Mouse (Mus musculus) left cerebral cortex, postnatal 36 days (tissue): ENCODE measurements around the gene Fancd2. TPM values are rescaled to one million over a fixed set of nuclear protein-coding genes. Genes with fewer than 3 reads are reported as not detected.

Experiments used
- DNase-seq, 2 experiments: peaks; one replicate each; pipeline ENCODE4 v3.0.0; 2021 to 2022; ENCODE audit warnings: low spot score in 2 of 2, mixed read lengths in 1 of 2
- intact Hi-C: fragments of 180-260 bp; cut with DNase I; formaldehyde crosslinking; loops from one replicate; pipeline ENCODE4 v1.15.1; 2025
- total RNA-seq, 2 experiments: library from RNA; stranded (reverse); gene quantifications; 2 replicates each; pipeline ENCODE4 v1.2.3; 2021

Gene Fancd2
- 1 to 10 TPM; 1.5 to 3.3 TPM for total RNA-seq

DNA sequence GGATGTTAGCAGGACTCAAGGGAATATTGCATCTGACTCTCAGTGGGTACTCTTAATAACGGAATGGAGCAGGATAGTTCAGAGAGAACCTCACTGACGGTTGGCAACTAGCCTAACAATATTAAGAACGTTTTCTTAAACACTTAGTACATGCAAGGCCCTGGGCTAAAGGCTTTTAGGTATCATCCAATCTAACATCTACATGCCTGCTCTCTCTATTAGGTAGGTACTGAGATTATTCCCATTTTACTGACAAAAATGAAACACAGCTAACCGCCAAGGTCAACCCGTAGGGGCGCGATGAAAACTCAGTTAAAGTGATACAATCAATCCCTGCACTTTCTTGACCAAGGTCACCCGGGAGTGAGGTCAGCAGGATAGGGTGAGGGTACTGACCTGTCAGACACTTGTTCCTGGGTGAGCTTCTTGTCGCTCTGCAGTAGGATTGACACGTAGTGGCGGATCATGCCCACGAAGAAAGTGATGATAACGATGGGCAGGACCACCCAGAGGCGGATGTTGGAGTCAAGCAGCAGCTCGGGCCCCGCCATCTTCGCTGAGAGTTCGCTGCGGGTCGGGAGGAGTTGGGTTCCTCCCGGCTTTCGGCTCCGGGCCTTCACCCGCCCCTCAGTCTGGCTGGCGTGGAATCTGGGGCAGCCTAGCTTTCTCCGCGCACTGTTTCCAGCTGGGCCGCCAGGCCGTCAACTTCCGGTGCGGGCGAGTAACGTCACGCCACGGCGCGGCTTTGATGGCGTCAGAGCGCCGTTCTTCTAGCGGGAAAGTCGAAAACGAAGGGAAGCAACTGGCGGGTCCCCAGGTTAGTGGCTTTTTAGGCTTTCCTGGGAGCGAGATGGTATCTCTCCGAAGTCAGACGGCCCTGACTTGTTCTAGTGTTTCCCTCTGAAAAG lies at the start of gene Fancd2, which contains the start of gene Emc3:
Gene Fancd2 (plus strand): TSS at position 751 of the 908 bp plus-strand sequence.
Gene Emc3 (minus strand): TSS at position 721 of the 908 bp plus-strand sequence.
- intact Hi-C loops, result loop anchor here (5.0 kb wide), 2 partner anchors 71 to 89 kb away; partner anchors contain the start of genes Brk1, Fancd2os and Jagn1
- DNase-seq, result peak; percentile 90 to 92

GRCm38 (mm10) chr6:113482477-113483099 lies 48.9 kb upstream of the Fancd2 start:
- intact Hi-C loops, result loop anchor here (2.0 to 5.0 kb wide), 2 partner anchors 18 to 40 kb away; partner anchors contain the start of genes Jagn1 and Prrt3
- DNase-seq, result peak in 1 of 2 experiments; percentile 59

GRCm38 (mm10) chr6:113483100-113483615 lies 48.3 kb upstream of the Fancd2 start, which contains the start of gene Creld1:
Gene Creld1 (plus strand): TSS chr6:113483297.
- intact Hi-C loops, result loop anchor here (2.0 to 5.0 kb wide), 2 partner anchors 18 to 41 kb away; partner anchors contain the start of genes Jagn1 and Prrt3
- peak; percentile 92 to 93 for DNase-seq

DNA sequence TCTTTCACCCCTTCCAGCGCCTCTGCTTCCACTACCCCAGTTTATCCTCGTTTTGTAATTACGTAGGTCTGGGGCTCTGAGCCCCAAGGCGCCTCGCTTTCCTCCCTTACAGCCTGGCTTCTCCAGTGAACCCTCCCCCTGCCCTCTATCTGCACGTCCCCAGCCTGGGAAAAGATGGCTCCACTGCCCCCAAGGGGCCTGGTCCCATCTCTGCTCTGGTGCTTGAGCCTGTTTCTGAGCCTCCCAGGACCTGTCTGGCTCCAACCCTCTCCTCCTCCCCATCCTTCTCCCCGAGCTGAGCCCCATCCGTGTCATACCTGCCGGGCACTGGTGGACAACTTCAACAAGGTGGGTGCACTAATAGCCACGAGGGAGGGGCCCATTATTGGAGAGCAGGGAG lies 47.8 kb upstream of the Fancd2 start:
- DNase-seq, result no peak
- intact Hi-C loops, result loop anchor here (2.0 to 5.0 kb wide), 2 partner anchors 17 to 41 kb away; partner anchors contain the start of genes Jagn1 and Prrt3

DNA sequence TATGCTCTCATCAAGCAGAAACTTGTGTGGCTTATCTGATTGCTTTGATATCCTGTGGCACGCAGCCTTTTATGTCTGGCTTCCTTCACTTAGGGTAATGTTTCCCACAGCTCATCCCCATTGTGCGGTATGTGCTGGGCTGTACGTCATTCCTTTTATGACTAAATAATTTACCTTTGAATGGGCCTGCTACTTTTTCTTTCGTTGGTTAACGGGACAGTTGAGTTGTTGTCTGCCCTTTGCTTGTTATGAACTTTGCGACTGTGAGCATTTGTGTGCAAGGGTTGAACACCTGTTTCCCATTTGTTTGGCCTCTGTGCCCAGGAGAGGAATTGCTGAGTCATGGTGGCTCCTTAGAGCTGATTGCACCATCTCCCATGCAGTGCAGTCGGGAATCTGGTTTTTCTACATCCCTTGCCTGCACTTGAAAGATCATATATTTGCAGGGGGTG lies 44.3 kb upstream of the Fancd2 start:
- intact Hi-C loops, result no loop called here
- no peak for DNase-seq

- intact Hi-C loops, result no loop called here
- no peak for DNase-seq
Measured at GRCm38 (mm10) chr6:113489410-113489809, 42.1 kb upstream of the Fancd2 start.

DNA sequence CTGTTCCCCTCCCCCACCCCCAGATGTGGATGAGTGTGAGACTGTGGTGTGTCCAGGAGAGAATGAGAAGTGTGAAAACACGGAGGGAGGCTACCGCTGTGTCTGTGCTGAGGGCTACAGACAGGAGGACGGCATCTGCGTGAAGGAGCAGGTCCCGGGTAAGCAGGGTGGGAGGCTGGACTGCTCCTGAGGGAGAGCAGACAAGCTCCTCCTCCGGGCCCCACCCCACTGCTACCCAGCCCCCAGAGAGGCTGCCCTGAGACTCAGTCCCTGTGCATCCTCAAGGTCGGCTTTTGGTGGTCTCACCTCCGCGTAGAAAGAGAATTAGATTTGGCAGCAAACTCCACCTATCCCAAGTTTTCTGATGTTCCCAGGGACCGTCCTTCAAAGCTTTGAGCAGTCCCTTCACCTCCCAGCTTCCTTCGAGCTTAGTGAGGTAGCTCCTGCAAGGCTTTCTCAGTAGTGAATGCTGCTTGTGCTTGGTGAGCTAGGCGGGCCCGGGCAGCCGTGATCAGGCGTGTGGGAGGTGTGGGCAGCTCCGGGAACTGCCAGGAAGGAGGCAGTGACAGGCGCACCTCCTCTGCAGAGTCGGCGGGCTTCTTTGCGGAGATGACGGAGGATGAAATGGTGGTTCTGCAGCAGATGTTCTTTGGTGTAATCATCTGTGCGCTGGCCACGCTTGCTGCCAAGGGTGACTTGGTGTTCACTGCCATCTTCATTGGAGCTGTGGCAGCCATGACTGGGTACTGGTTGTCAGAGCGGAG lies 39.2 kb upstream of the Fancd2 start:
- intact Hi-C loops, result no loop called here
- DNase-seq, result peak; percentile 75 to 83

- intact Hi-C loops, result no loop called here
- peak; percentile 74 for DNase-seq
Measured at GRCm38 (mm10) chr6:113494258-113494788, 37.2 kb upstream of the Fancd2 start.

DNA sequence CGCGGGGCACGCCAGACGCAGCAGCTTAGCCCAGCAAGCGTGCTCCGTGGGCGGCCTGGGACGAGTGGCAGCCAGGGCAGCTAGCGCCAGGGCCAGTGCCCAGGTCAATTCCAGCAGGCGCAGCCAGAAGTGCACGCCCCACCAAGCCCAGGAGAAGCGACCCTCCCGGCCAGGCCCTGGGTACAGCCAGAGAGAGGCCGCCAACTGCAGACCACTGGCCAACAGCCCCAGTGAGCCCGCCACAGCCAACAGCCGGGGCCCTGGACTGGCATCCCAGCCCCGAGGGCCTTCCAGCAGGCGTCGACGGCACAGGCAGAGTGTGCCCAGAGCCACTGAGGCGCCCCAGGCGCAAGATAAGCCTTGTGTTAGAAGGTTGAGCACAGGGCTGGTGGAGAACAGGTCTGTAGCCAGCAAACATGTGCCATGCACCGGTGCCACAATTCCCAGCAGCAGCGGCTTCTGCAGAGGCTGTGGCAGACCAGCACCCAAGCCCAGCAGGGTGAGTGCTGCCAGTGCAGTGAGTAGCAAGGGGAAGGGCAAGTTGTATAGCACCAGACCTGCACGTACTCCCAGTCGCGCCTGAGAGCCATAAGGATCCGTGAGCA lies 36.3 kb upstream of the Fancd2 start:
- no peak for DNase-seq
- intact Hi-C loops, result no loop called here

GRCm38 (mm10) chr6:113499346-113499745 lies 32.1 kb upstream of the Fancd2 start:
- DNase-seq, result no peak
- intact Hi-C loops, result no loop called here

GRCm38 (mm10) chr6:113501388-113502084 lies 29.9 kb upstream of the Fancd2 start, which contains the start of gene Prrt3:
Gene Prrt3 (minus strand): TSS chr6:113501931.
- intact Hi-C loops, result loop anchor here (2.0 to 5.0 kb wide), 3 partner anchors 19 to 121 kb away; partner anchors contain the start of genes Creld1 and Vhl
- DNase-seq, result peak; percentile 86

- no peak for DNase-seq
- intact Hi-C loops, result loop anchor here (5.0 kb wide), 2 partner anchors 104 to 120 kb away; partner anchors contain the start of gene Vhl
Measured at GRCm38 (mm10) chr6:113502801-113503200, 28.7 kb upstream of the Fancd2 start.

DNA sequence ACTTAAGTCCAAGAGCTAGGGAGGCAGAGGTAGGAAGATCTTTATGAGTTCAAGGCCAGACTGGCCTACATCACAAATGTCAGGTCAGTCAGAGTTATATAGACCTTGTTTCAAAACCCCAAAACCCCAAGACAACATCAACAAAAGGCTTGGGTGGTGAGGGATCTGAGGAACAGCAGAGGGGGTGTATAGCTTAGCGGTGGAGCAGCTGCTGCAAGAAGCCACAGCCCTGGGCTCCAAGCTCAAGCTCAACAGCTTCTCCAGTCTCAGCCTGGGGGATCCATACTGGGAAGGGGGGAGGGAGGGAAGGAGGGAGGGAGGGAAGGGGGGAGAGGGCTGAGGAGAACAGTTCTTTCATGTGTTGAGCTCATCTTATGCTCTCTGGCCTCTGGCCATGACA lies 25.8 kb upstream of the Fancd2 start:
- intact Hi-C loops, result no loop called here
- no peak for DNase-seq

- no peak for DNase-seq
- intact Hi-C loops, result no loop called here
Measured at GRCm38 (mm10) chr6:113507130-113507529, 24.4 kb upstream of the Fancd2 start.

DNA sequence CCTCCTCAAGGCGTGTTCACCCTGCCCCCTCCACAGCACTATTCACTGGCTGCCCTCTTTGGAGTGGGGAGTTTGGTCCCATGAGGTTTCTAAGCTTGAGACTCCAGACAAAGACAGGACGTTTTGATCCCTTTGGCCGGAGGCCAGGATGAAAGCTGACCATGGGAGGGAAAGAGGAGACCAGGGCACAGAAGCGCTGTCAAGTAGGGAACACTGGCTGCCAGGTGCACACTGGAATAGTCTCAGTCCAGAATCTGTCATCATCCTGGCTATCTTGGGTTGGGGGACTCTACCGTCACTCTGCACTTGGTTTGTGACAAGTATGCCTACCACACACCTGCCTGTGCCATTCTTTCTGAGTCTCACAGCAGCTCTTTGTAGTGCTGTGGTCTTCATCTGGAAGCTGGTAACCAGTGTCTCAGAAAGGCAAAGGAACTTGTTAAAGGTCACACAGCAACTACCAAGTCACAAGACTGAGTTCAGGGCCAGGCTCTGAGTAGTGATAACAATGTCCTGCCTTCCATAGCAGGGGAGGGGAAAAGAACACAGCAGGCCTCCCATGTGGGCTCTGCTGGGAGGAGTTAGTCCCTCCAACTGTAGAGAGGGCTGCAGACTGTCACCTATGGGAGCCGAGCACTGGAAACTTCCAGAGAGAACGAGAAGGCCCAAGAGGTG lies 23.1 kb upstream of the Fancd2 start:
- no peak for DNase-seq
- intact Hi-C loops, result no loop called here

DNA sequence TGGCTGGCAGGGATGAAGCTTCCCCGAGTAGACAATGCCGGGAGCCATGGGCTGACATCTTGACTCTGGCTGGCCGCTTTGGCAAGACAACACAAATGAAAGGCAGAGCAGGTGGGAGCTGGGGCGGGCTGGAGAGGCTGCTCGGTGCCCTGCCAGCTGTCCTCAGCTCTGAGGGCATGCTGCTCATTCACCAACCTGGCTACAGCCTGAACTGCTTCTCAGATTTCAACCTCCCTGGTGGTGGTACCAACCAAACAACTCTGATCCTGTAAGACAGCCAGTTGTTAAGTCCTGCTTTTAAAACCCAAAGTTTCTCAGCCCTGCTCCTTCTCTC lies 22.6 kb upstream of the Fancd2 start:
- no peak for DNase-seq
- intact Hi-C loops, result no loop called here

GRCm38 (mm10) chr6:113513944-113514343 lies 17.5 kb upstream of the Fancd2 start:
- intact Hi-C loops, result no loop called here
- no peak for DNase-seq
